Mouse (Mus musculus) liver, adult 2 months (tissue): ENCODE data around the gene Ebf1.

Experiments used
- CTCF ChIP-seq: fragments of 200-500 bp; IDR thresholded peaks from 2 replicates; pipeline ENCODE4 v1.5.1; 2011; ENCODE audit warnings: low read depth, low read length, control low read depth
- POLR2A ChIP-seq: fragments of 200-500 bp; IDR thresholded peaks from 2 replicates; pipeline ENCODE4 v1.6.1; 2011; ENCODE audit warnings: low read length, control low read depth; ENCODE audit not compliant: insufficient read depth; ENCODE audit errors: extremely low read depth

GRCm38 (mm10) chr11:44684486-44685076, 67.5 kb downstream of the Ebf1 start:
- TF ChIP-seq CTCF (no peak), POLR2A (no peak)
